Mouse (Mus musculus) urinary bladder, postnatal 10 days (tissue): Measurements from ENCODE around the gene Olfr707.
"Not testable (repeated sequence)": the region's sequence is repeated elsewhere in the genome, so short reads cannot be mapped to it uniquely, and the experiment has no call there.

Experiments used
- DNase-seq: peaks from one replicate; pipeline ENCODE4 v3.0.0; 2022; ENCODE audit warnings: low spot score

Olfr707 gene

GRCm38 (mm10) chr7:106901141-106901540 lies at the start of gene Olfr707:
Gene Olfr707, minus strand, starts transcription at chr7:106901241.
- not testable (repeated sequence) for DNase-seq

- DNase-seq, result no peak
Observed at GRCm38 (mm10) chr7:106948212-106948611, 47.2 kb upstream of the Olfr707 start, which contains the start of gene Olfr710. Gene Olfr710, minus strand, starts transcription at chr7:106948312.

GRCm38 (mm10) chr7:106932119-106932518 lies 31.1 kb upstream of the Olfr707 start, which contains the start of gene Olfr709-ps1:
Gene Olfr709-ps1, minus strand, starts transcription at chr7:106932219.
- DNase-seq, result no peak

- DNase-seq, result not testable (repeated sequence)
Observed at GRCm38 (mm10) chr7:106920961-106921360, 19.9 kb upstream of the Olfr707 start.

GRCm38 (mm10) chr7:106907676-106908075 lies 6.6 kb upstream of the Olfr707 start, which contains the start of gene Olfr1532-ps1:
Gene Olfr1532-ps1, plus strand, starts transcription at chr7:106908001.
- DNase-seq, result no peak

- no peak for DNase-seq
Observed at GRCm38 (mm10) chr7:106888062-106888461, 13.0 kb downstream of the Olfr707 start, which contains the start of gene Olfr706. Gene Olfr706, minus strand, starts transcription at chr7:106888162.

- DNase-seq, result no peak
Observed at GRCm38 (mm10) chr7:106876791-106877190, 24.2 kb downstream of the Olfr707 start, which contains the start of gene Olfr705. Gene Olfr705, minus strand, starts transcription at chr7:106876891.

GRCm38 (mm10) chr7:106862885-106863284 lies 38.2 kb downstream of the Olfr707 start, which contains the start of gene Olfr704:
Gene Olfr704, plus strand, starts transcription at chr7:106863185.
- no peak for DNase-seq

- no peak for DNase-seq
Observed at GRCm38 (mm10) chr7:106843060-106843459, 58.0 kb downstream of the Olfr707 start, which contains the start of gene Olfr703. Gene Olfr703, plus strand, starts transcription at chr7:106843360.
